ENCODE assay signal across 11 mouse cellular contexts in genomic region chr11:88607725-88608383, GRCm38 (mm10).
A peak's percentile ranks its signal among the peaks of the same experiment; 100 is the strongest.
DNase-seq lines count a peak whose midpoint lies in the region; ATAC-seq and TF ChIP-seq lines count a peak whose summit lies in the region.
"Had no signal": no experiment of that assay in that cellular context is flagged by ENCODE, and none has a peak within 500 bp of the region (broad histone marks: within the 10 kb centered on the region; RNA-seq: fewer than 3 reads in every experiment).

No protein-coding gene starts in this region.

- 46% methylated on average over 12 of the region's 12 CpGs for WGBS in heart, embryonic 14.5 days
- WGBS in midbrain, embryonic 10.5 days, result 87% methylated on average over 12 of the region's 12 CpGs
- 88% methylated on average over 12 of the region's 12 CpGs for WGBS in midbrain, embryonic 11.5 days
- 54% methylated on average over 12 of the region's 12 CpGs for WGBS in heart, embryonic 16.5 days
- WGBS in midbrain, postnatal 0 days, result 61% methylated on average over 12 of the region's 12 CpGs

- peaks cover 13% of the 10 kb centered on the region for H3K36me3 ChIP-seq in heart, embryonic 14.5 days (ENCODE audit: control insufficient read depth, insufficient read depth, low read length)
- peaks cover 81% of the 10 kb centered on the region for H3K36me3 ChIP-seq in midbrain, embryonic 10.5 days
- 0 out of 2 replicates have a peak, but pooled peaks cover 4% of the 10 kb centered on the region for H3K36me3 ChIP-seq in midbrain, embryonic 11.5 days (ENCODE audit: control insufficient read depth, insufficient read depth, low read length)
- peaks cover 1% of the 10 kb centered on the region; the same call in 1 of the 2 replicates for H3K36me3 ChIP-seq in heart, embryonic 16.5 days (ENCODE audit: control insufficient read depth, insufficient read depth)
- H3K36me3 ChIP-seq in midbrain, postnatal 0 days (ENCODE audit: insufficient read depth, low read length), result no peaks in the 10 kb centered on the region

- no peak for ATAC-seq in heart, embryonic 14.5 days (ENCODE audit: insufficient number of reproducible peaks, insufficient read depth, low FRiP score, low read depth)
- ATAC-seq in midbrain, embryonic 11.5 days (ENCODE audit: low FRiP score), result no peak
- no peak for ATAC-seq in heart, embryonic 16.5 days (replicated peaks; ENCODE audit: extremely low read depth, insufficient read depth, low FRiP score)
- ATAC-seq in midbrain, postnatal 0 days (ENCODE audit: low FRiP score), result peak; percentile 75

- H3K9ac ChIP-seq in heart, embryonic 14.5 days (ENCODE audit: low read length), result no peak overlapping the region; the same call in 1 of the 2 replicates
- H3K9ac ChIP-seq in midbrain, embryonic 11.5 days (ENCODE audit: low read length), result no peak overlapping the region
- 0 out of 2 replicates have a peak overlapping the region, but pooled peaks have one; percentile 34 for H3K9ac ChIP-seq in heart, embryonic 16.5 days (ENCODE audit: low read length)
- H3K9ac ChIP-seq in midbrain, postnatal 0 days (replicated peaks; ENCODE audit: low read length, poor library complexity, severe bottlenecking), result no peak overlapping the region

- no peak for DNase-seq in heart, adult 9 months (ENCODE audit: low spot score in 2 of 2)
- DNase-seq in midbrain, embryonic 10.5 days (ENCODE audit: low spot score), result no peak
- DNase-seq in midbrain, embryonic 11.5 days (ENCODE audit: low spot score, missing footprints), result no peak
- peak; percentile 90 for DNase-seq in midbrain, postnatal 0 days (ENCODE audit: low spot score)
- no peak for DNase-seq in urinary bladder, postnatal 25 days (ENCODE audit: low spot score)
- no peak for DNase-seq in gastrocnemius, postnatal 25 days
- DNase-seq: cerebellum, postnatal 14 days; gastrocnemius, postnatal 10 days; kidney, adult 11 months had no signal

- H3K27me3 ChIP-seq in heart, embryonic 14.5 days (ENCODE audit: control insufficient read depth, insufficient read depth, low read length), result no peaks in the 10 kb centered on the region
- H3K27me3 ChIP-seq in midbrain, embryonic 10.5 days (ENCODE audit: low read depth, poor library complexity, severe bottlenecking), result no peaks in the 10 kb centered on the region
- H3K27me3 ChIP-seq in midbrain, embryonic 11.5 days (ENCODE audit: control insufficient read depth, insufficient read depth, low read length), result no peaks in the 10 kb centered on the region
- H3K27me3 ChIP-seq in heart, embryonic 16.5 days (ENCODE audit: control insufficient read depth, insufficient read depth, low read length), result no peaks in the 10 kb centered on the region
- no peaks in the 10 kb centered on the region for H3K27me3 ChIP-seq in midbrain, postnatal 0 days (ENCODE audit: insufficient read depth, low read length)

- H3K4me1 ChIP-seq in heart, embryonic 14.5 days (ENCODE audit: control insufficient read depth in 2 of 2, insufficient read depth in 2 of 2, low read length in 2 of 2), result peaks cover 45 to 74% of the 10 kb centered on the region in 2 experiments
- H3K4me1 ChIP-seq in midbrain, embryonic 10.5 days, result peaks cover 71% of the 10 kb centered on the region
- peaks cover 34% of the 10 kb centered on the region for H3K4me1 ChIP-seq in midbrain, embryonic 11.5 days (ENCODE audit: control insufficient read depth, insufficient read depth, low read length)
- H3K4me1 ChIP-seq in heart, embryonic 16.5 days (ENCODE audit: control insufficient read depth, insufficient read depth, low read length), result peaks cover 60% of the 10 kb centered on the region
- H3K4me1 ChIP-seq in midbrain, postnatal 0 days (ENCODE audit: insufficient read depth, low read length), result peaks cover 8% of the 10 kb centered on the region

- H3K4me3 ChIP-seq in heart, embryonic 14.5 days (ENCODE audit: control insufficient read depth in 1 of 2, insufficient read depth in 1 of 2, low read depth in 1 of 2, low read length in 2 of 2), result no peak overlapping the region
- no peak overlapping the region for H3K4me3 ChIP-seq in midbrain, embryonic 10.5 days
- H3K4me3 ChIP-seq in midbrain, embryonic 11.5 days (ENCODE audit: low read depth, low read length), result no peak overlapping the region
- no peak overlapping the region for H3K4me3 ChIP-seq in heart, embryonic 16.5 days (ENCODE audit: low read length)
- H3K4me3 ChIP-seq in midbrain, postnatal 0 days (ENCODE audit: low read depth, low read length), result no peak overlapping the region

- no peak for TF ChIP-seq CTCF in midbrain, postnatal 0 days (IDR thresholded peaks at IDR 0.05)

- H3K9me3 ChIP-seq in heart, embryonic 14.5 days (ENCODE audit: control insufficient read depth, low read length), result no peaks in the 10 kb centered on the region
- H3K9me3 ChIP-seq in midbrain, embryonic 10.5 days (replicated peaks), result no peaks in the 10 kb centered on the region
- H3K9me3 ChIP-seq in midbrain, embryonic 11.5 days (ENCODE audit: control insufficient read depth, low read length), result no peaks in the 10 kb centered on the region
- no peaks in the 10 kb centered on the region for H3K9me3 ChIP-seq in heart, embryonic 16.5 days (replicated peaks; ENCODE audit: control insufficient read depth, low read length)
- H3K9me3 ChIP-seq in midbrain, postnatal 0 days (ENCODE audit: low read length), result no peaks in the 10 kb centered on the region

- H3K27ac ChIP-seq in heart, embryonic 14.5 days (replicated peaks in 1 of 2; ENCODE audit: control insufficient read depth in 1 of 2, insufficient read depth in 1 of 2, low read depth in 2 of 2, low read length in 2 of 2), result peak overlapping the region in 1 of 2 experiments; percentile 55; a peak in 1 of 4 replicates
- peak overlapping the region; percentile 24 for H3K27ac ChIP-seq in midbrain, embryonic 10.5 days (replicated peaks)
- no peak overlapping the region for H3K27ac ChIP-seq in midbrain, embryonic 11.5 days (ENCODE audit: low read depth, low read length)
- H3K27ac ChIP-seq in heart, embryonic 16.5 days (ENCODE audit: low read length), result peak overlapping the region; percentile 59
- H3K27ac ChIP-seq in midbrain, postnatal 0 days (ENCODE audit: low read depth, low read length), result peak overlapping the region; percentile 21; the same call in 1 of the 2 replicates

- H3K4me2 ChIP-seq in heart, embryonic 14.5 days (ENCODE audit: low read length), result peak overlapping the region; percentile 14; the same call in 1 of the 2 replicates
- H3K4me2 ChIP-seq in midbrain, embryonic 11.5 days, result no peak overlapping the region
- H3K4me2 ChIP-seq in heart, embryonic 16.5 days (ENCODE audit: low read depth, low read length), result peak overlapping the region; percentile 28; the same call in 1 of the 2 replicates
- no peak overlapping the region for H3K4me2 ChIP-seq in midbrain, postnatal 0 days (ENCODE audit: low read depth, low read length, poor library complexity, severe bottlenecking)

Comparison
In these comparisons a context has a peak if more than half of its experiments do, and no peak if none do; other contexts are left out.
1. H3K4me2 ChIP-seq: peak in heart, embryonic 14.5 days (single experiment) and heart, embryonic 16.5 days (single experiment); none in midbrain, embryonic 11.5 days (single experiment) and midbrain, postnatal 0 days (single experiment).